Mouse (Mus musculus) spleen, postnatal 4 days (tissue): ENCODE results near the gene Antxr1.

Source experiments
- DNase-seq, 2 experiments: peaks; one replicate each; pipeline ENCODE4 v3.0.0; 2022; ENCODE audit warnings: low spot score in 2 of 2

Antxr1 gene

DNA sequence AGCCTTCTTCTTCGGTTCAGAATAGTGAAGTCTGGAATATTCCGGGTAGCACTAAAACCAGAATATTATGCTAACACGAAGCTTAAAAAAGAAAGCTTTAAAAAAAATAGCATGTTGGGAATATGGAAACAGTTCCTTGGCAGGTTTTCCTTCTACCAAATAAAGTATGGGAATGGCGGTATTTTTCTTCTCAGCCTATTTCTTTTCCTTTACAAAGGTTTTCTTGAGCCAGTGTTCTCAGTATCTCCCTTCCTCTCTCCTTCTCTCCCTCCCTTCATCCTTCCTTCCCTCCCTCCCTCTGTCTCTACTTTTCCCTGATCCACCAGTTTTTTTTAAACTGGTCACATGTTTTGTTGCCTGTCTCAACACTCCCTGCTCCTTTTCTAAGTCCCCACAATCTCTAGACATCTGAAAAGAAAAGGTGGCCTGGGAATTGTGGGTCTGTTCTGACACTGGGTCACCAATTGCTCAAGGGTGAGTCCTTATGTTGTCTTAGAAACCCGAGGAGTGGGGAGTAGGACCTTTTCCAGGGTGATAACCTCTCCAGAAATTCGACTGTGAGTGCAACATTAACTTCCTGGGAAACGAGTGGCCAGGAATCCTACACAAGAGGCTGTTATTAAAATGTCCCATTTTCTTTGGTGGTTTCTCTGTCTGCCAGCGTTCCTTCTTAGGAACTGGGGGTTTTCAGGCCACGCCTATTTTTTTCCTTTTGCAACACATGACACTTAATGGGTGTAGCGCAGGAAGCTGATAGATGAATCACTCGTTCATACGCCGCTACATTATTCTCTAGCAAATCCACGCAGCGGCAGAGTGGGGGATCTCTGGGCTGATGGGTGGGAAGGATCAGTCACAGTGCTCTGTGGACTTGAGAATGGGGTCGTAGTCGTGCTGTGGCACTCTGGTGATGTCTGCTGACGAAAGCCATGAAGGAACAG, 42.4 kb downstream of the Antxr1 start:
- no peak for DNase-seq

DNA sequence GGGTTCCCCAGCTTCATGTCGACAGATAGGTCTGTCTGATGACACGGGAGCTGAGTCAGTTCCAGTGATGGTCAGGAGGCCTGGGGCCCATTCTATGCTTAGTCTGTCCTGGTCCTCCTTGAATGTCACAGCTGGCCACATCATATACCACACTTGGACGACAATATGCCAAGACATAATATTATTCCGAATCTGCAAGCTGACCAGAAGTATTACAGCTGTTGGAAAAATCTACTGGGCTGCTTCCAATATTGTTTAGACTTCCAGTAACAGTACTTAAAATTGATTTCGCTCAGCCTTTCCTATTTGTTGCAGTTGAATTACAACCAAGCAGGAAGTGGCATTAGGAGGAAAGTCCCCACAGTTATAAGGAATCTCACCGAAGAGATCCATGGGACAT, 48.4 kb downstream of the Antxr1 start:
- no peak for DNase-seq

DNA sequence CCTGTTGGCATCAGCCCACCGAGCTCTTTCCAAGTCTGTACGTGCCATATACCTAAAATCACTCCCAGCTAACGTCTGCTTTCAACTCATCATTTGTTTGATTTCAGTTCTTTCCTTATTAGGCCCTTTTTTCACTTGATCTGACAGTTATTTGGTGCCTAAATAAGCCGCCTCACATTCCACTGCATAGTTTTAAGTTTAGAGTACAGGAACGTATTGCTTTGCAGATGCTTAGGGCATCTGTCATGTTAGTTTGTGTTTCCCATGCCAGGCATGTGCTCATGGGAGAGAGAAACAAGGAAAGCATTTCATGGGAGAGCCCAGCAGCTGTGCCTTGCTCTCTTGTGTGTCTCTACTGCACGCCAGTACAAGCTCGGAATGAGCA, 50.3 kb downstream of the Antxr1 start:
- no peak for DNase-seq

DNA sequence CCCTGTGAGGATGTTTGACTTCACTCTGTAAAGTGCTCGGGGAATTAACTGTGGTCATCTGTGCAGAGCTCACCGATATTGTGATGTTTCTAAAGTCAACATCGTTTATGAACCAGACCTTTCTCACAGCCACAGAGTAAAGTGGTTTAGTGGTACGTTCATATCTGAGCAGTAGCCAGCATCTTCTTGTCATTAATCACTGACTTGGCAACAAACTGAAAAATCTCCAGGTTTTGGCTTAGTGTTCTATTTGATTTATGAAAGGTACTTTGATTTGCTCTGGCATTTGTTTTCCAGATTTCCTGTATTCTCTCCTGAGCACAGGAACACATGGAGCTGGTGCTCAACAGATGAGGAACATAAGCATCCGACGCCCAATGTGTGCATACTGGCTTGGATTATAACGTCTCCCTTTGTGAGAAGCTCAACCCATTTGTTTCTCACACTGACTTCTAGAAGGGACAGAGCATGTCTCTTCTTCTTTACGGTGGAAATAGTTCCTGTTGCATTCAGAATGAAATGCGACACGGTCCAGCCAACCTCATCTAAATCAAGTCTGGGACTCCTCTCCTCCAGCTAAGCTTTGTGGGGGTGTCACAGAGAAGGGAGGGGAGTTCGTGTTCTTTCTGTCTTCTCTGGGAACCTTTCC, 50.8 kb downstream of the Antxr1 start:
- DNase-seq, result no peak

DNA sequence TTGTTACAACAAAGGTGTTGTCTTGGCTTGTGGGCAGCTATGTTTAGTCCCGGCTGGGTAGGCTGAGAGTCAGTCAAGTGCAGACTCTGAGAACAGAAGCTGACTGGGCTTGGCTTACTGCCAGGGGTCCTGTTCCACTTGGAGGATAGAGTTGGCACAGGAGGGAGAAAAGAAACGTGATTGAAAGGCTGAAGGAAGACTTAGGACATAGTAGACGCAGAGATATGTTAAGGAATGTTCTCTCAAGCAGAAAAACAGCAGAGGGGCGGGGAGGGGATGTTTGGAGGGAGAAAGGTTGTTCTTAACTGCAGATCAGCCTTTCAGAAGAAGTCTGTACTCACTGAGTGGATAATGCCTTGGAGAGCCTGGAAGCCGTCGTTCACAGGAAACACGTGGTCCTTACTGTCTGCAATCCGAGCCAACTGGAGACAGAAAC, 53.3 kb downstream of the Antxr1 start:
- no peak for DNase-seq

DNA sequence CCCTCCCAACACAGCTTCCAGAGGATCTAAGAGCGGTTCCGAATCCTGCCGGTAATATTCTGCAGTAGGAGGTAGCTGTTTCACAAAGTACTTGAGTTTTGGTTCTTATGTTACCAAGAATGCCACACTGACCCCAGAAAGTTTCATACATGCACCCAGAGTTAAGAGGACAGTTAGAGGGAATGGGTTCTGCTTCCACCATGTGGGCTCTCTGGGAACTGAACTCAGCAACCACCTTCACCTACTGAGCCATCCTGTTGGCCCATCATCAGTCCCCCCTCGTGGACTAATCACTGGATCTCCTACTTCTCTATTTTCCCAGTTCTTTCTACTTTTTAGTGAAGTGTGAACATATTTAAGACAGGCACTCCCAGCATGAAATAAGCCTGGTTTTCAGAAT, 53.9 kb downstream of the Antxr1 start:
- DNase-seq, result no peak

DNA sequence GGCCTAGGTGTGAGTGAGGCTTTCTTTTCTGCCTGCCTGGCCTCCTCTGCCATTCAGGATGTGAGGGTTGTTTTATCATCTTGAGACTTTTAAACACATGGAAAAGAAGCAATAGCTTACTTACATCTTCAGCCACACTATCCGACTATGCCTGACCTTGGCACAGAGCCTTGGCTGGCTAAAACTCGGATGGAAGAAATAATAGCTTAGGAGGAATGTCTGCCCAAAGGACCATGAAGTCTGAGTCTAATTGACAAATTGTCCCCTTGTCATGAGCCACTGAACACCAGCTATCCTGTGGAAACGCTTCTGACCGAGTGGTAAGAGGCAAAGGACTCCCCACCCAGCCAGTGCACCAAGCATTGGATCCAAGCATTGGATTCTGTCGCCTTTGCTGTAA, 57.5 kb downstream of the Antxr1 start:
- no peak for DNase-seq

DNA sequence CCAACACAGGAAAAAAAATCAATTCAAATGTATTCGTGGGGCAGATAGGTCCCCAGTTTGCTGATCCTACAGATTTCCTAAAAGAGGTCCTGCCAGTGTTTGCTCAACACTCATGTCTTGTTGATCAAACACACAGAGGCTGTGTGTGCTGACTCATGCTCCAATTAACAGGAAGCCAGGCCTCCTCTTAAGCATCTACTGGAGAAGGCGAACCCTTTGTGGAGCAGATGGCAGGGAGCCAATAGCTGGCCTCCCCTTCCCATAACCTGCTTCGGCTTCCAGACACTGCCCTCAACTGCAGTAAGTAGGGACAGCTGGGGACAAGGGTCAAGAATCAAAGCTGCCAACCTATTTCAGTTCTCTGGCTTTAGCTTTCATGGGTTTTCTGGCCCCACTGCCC, 58.1 kb downstream of the Antxr1 start:
- DNase-seq, result no peak

DNA sequence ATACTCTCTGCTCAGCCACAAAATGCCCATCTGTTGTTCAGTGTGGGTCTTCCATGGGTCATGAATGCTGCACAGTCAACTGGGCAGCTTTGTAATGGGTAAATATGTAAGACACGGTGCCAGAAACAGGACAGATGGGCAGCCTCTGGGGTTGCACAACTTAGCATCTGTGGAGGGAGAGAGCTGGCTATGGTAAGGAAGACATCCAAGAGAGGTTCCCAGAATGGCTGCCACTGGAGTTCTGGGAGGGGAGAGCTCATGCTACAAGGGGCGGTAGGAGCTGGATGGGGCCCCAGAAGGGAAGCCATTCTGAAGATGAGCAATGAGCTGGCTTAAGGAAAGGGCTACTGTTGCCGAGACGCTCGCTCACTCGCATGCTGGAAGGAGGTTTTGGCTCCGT, 58.7 kb downstream of the Antxr1 start:
- no peak for DNase-seq

DNA sequence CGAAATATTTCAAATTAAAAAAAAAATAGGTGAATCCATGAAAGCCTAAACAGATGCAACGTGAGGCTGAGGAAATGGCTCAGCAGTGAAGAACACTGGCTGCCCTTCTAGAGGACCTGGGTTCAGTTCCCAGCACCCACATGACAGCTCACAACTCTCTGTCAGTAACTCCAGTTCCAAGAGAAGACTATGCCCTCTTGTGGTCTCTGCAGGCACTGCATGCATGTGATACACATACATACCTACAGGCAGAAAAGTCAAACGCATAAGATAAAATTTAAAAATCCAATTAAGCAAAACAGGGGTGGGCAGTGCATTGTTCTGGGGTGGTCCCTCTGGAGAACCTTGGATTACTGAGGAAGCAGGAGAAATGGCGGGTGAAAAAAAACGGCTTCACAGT, 60.8 kb downstream of the Antxr1 start:
- DNase-seq, result no peak

DNA sequence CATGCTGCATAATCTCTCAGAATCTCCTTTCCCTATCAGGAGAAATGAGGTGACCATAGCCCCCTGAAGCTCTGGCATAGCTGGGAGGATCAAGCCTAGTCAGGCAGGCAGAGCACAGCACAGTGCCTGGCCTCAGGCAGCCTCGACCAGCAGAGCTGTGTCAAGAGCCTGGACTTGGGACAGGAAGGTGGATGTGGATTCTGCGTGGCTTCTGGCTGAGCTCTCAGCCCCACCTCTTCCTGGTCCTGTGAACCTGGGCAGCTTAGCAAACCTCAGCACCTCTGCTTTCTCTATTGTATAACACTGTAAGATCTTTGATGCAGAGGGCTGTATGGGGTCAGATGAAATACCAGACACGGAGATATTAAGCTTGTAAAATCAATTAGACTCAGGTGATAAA, 61.8 kb downstream of the Antxr1 start:
- DNase-seq, result no peak

DNA sequence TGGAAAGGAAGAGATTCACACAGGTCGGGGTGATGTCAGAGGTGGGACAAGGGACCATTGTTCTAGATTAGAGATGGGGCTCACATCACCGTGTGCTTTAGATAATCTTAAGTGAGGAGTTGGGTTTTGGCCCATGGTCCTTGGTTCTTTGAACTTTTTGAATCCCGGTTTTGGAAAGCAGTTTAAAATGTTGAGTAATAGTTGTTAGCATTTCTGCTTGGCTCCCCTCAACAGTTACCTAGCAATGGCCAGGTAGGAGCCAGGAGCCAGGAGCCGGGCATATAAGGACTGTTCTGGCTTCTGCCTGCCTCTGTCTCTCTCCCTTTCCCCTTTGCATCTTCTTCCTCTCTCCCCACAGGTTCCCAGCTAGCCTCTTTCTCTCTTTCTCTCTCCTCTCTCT, 62.5 kb downstream of the Antxr1 start:
- no peak for DNase-seq

DNA sequence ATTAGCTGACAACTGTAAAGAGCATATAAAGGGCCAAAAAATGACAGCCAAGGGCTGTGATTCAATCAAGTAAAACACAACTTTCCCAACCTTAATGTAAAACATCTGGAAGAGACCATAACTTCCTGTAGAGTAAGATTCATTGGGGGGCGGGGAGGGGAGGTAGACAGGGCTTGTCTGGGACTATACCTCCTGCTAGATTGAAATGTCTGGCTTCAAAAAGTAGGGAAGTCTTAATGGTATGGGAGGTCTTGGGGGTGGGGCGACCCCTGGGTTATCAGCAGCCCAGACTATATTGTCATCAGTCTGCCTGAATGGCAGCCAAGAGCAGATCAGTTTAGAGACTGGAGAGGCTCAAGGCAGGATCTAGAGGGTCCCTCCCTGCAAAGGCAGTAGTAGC, 63.4 kb downstream of the Antxr1 start:
- no peak for DNase-seq

DNA sequence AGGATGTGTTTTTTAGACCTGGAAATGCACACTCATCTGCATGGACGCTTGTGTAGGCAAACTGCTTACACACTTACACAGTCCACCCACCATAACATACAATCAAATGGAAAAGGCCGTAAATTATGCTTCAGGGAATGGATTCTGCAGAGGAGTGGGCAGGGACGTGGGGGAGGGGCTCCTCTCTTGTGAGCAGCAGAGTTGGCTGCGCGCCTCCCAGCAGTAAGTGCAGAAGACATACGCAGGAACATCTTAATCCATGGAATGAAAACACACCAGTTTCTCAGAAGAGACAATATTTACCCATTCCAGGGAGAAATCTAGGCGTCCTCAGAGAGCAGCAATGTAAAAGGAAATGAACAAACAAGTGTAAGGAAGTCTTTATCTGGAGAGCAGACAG, 65.2 kb downstream of the Antxr1 start:
- no peak for DNase-seq

DNA sequence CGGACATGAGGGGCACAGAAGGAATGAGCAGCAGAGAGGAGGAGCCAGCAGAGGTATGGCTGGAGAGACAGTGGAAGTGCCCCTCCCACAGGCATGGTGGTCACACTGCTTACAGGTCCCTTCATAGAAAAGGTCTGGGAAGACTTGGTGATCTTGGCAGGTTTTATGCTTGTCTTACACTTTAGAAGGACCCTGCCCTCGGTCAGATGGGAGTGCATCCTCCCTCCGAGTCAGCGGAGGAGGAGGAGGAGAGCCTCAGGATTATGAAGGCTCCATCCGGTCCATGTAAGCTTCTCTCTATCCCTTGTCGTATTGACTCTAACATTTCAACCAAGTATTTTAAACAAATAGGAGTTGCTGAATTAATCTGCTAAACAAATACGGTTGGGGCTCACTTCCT, 65.7 kb downstream of the Antxr1 start:
- no peak for DNase-seq

DNA sequence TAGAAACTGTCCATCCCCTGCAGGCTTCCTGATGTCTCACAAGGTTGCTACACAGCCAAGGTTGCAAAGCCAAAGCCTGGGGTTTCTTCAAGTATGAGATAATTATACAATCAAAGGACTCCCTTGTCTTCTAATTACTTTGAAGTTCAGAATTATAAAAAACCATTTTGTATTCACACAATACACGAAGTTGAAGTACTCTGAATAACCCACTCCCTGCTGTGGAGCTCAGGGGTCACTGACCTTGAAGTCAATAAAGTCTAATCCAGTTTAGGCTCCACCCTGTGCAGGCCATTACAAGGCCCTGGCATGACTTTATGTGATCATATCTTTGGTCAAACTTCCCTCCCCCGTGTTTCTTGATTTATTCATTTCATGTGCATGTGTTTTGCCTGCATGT, 73.0 kb downstream of the Antxr1 start:
- DNase-seq, result no peak

DNA sequence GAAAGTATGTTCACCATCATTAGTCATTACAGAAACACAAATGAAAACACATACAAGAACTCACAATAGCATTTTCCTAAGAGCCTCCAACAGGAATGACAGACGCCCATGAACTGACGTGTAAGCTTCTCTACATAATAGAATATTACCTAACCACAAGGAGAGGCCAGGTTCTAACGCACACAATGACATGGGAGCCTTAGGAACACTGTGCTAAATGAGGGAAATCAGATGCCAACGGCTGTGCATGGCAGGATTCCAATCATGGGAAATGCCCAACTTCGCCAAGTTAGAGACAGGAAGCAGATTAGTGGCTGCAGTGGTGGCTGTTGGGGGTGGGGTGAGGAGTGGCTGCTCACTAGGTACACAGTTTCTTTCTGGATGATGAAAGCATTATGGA, 76.6 kb downstream of the Antxr1 start:
- DNase-seq, result no peak

DNA sequence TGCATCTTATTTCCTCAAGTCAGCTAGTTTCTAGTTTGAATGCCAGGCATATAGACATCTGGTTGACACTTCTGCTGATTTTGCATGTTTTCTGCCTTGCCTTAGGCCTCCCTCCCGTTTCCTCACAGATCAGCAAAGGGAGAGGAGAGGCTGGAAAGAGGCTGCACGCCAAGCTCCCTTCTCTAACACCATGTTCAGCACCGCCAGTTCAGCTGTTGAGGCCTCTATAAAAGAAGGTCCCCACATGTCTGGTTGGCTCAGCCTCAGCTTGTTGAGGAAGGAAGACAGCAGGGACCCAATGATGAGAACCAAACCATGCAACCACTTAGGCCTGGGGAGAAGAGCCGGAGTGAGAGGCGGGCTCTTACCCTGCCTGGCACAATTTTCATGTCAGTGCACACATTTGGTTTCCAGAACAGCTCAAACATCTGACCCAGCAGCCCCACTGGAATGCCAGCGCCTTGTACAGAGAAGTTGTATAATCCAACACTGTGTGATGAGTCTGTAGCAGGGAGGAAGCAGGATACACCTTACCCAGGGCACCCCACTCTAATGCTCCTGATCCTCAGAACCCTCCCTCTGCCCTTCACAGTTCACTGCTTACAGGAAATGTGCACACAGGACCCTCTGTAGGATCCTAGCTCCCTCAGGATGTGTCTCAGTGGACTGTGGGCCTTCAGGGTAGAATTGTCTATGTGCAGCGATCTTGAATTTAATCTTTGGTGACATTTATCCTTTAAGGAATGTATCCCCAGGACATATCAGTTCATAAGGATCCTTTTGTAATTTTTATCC, 77.4 kb downstream of the Antxr1 start:
- no peak for DNase-seq

DNA sequence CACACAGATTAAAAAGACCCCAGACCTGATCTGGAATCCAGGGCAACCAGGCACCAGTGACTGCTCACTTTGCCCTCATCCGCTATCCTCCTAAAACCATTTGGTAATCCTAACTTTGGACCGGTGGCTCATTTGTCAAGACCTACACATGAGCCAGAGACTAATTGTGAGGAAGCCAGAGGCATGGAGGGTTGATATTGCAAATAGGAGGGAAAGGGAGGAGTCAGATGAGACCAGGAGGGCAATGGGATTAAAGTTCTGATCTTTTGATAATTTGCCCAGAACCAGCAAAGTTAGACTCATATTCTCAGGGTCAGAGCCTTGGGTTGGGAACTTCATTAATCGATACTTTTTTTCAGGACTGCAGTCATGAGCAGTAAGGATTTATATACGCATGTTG, 78.2 kb downstream of the Antxr1 start:
- no peak for DNase-seq

DNA sequence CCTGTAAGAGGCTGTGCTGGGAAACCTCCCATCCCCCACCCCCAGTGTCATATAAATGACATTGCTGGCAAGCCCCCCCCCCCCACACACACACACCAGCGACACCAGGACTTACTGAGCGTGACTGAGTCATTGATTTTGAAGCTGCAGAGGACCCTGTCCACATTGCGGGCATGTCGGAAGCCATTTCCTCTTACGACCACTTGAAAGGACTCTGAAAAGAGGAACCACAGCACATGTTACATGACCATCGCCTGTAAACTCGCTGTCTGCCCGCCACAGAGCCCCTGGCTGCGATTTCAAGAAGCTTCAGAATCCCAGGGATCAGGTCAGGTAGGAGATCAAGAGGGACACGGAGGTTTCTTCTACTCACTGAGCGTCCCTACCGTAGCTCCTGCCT, 80.0 kb downstream of the Antxr1 start:
- no peak for DNase-seq

DNA sequence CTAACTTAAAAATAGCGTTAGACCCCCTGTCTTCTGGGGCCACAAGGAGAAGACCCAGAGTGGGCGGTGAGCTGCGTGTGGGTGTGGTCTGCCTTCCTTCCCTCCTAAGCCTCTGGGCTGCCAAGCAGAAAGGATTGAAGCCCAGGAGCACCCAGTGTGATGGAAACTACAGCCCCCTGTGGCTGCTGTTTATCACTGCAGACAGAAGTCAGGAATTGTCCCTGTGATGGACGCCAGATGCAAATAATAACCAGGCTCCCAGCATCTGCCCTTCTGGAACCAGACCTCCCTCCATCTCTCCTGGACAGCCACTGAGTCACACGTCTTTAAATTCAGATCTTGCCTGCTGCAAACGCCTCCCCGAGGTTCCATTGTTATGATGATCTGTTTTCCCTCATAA, 80.9 kb downstream of the Antxr1 start:
- no peak for DNase-seq

DNA sequence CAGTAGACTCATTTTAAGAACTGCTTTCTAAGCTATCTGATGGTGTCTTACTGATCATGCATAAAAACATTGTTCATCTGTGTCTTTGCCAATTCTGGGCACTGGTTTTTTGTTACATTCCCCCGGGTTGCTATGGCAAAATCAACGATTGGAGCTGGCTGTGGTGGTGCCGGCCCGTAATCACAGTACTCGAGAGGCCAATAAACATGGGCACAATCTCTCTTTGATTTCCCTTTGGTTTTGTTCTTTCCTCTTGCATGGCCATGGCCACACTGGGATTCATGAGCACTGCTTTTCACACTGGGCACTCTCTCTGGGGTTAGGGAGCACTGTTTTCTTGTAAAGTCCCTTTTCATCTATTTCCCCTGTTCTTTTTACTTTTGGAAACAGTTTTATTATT, 83.9 kb downstream of the Antxr1 start:
- DNase-seq, result no peak

DNA sequence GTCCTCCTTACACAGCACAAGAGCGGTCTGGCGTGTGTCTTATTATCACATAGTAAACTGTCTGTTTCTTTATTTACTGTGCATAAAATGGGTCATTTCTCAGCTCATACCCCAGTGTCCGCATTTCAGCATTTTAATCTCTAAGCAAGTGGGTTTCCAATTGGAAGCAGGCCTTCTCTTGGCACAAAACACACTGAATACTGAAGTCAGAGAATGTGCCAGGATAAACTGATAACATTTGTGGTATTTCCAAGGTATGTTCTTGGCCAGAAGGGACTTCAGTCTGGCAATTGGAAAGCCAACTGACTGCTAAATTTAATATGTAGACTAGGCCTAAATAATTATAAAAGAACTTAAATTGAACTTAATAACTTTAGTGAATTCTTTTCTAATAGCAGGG, 84.9 kb downstream of the Antxr1 start:
- no peak for DNase-seq
